Mouse (Mus musculus): Measurements from ENCODE around the gene Dld.

- TF ChIP-seq MAX (IDR thresholded peaks at IDR 0.05; ENCODE audit: low read depth) (no peak), POLR2A (IDR thresholded peaks at IDR 0.05; ENCODE audit: insufficient read length, low read depth) (peak; percentile 96), E2F4 (IDR thresholded peaks at IDR 0.05; ENCODE audit: insufficient read depth) (no peak), POLR2AphosphoS2 (IDR thresholded peaks at IDR 0.05; ENCODE audit: insufficient read length, low read depth) (peak; percentile 93), MYOD1 (IDR thresholded peaks at IDR 0.05; ENCODE audit: control insufficient read depth in 1 of 3, insufficient read length in 2 of 3, low read depth in 2 of 3) (peak in 1 of 3 experiments; percentile 3), CEBPB (IDR thresholded peaks at IDR 0.05; ENCODE audit: insufficient read depth, poor library complexity, severe bottlenecking) (no peak), MYOG (IDR thresholded peaks at IDR 0.05; ENCODE audit: control insufficient read depth in 1 of 3, insufficient read depth in 1 of 3, insufficient read length in 2 of 3, low read depth in 2 of 3) (no peak), USF1 (IDR thresholded peaks at IDR 0.05; ENCODE audit: low read depth) (no peak)
Observed at GRCm38 (mm10) chr12:31350944-31351928, at the start of gene Dld.

Measured in myocyte (in vitro differentiated cells).